Mouse (Mus musculus) C2C12 (cell line): Measurements from ENCODE around the gene Pcbp2. TPM values are rescaled to one million over a fixed set of nuclear protein-coding genes. Genes with fewer than 3 reads are reported as not detected.

Experiments
- H3K27me3 ChIP-seq: one replicate; pipeline ENCODE4 v1.6.1; 2011; ENCODE audit not compliant: control insufficient read depth, insufficient read depth, insufficient read length
- H3K36me3 ChIP-seq: one replicate; pipeline ENCODE4 v1.6.1; 2011; ENCODE audit not compliant: control insufficient read depth, insufficient read depth
- H3K4me3 ChIP-seq: one replicate; pipeline ENCODE4 v1.5.1; 2011; ENCODE audit warnings: mild to moderate bottlenecking, control low read depth; ENCODE audit not compliant: poor library complexity, insufficient read depth, severe bottlenecking
- H3K79me2 ChIP-seq: one replicate; pipeline ENCODE4 v1.6.1; 2011; ENCODE audit not compliant: control insufficient read depth, insufficient read depth
- H3K79me3 ChIP-seq: one replicate; pipeline ENCODE4 v1.6.1; 2011; ENCODE audit warnings: low read depth, control low read depth
- H3ac ChIP-seq: one replicate; pipeline ENCODE3; 2011; ENCODE audit warnings: low read depth; ENCODE audit not compliant: control insufficient read depth, insufficient read length
- CEBPB ChIP-seq: IDR thresholded peaks from one replicate; pipeline ENCODE4 v1.6.1; 2011; ENCODE audit warnings: low read depth, mild to moderate bottlenecking, control low read depth, moderate library complexity
- CTCF ChIP-seq: IDR thresholded peaks from one replicate; pipeline ENCODE4 v1.5.1; 2011; ENCODE audit not compliant: control insufficient read depth, insufficient read depth, insufficient read length
- FOSL1 ChIP-seq: IDR thresholded peaks from one replicate; pipeline ENCODE4 v1.8.0; 2011; ENCODE audit warnings: mild to moderate bottlenecking, low read length; ENCODE audit not compliant: poor library complexity, insufficient read depth, severe bottlenecking
- MAX ChIP-seq: IDR thresholded peaks from one replicate; pipeline ENCODE4 v1.6.1; 2011; ENCODE audit warnings: mild to moderate bottlenecking, control low read depth
- MYOD1 ChIP-seq: IDR thresholded peaks from one replicate; pipeline ENCODE4 v1.6.1; 2011; ENCODE audit warnings: low read depth; ENCODE audit not compliant: control insufficient read depth, insufficient read length
- MYOG ChIP-seq: IDR thresholded peaks from one replicate; pipeline ENCODE4 v1.6.1; 2011; ENCODE audit not compliant: control insufficient read depth, insufficient read length; ENCODE audit errors: extremely low read depth
- USF1 ChIP-seq: IDR thresholded peaks from one replicate; pipeline ENCODE4 v1.6.1; 2011; ENCODE audit warnings: low read depth, mild to moderate bottlenecking, control low read depth, moderate library complexity
- long read RNA-seq, 2 experiments: library from polyadenylated mRNA; unstranded; transcript quantifications; one replicate each; pipeline ENCODE4 v2.0.0; 2019 to 2020
- polyA plus RNA-seq: library from polyadenylated mRNA; unstranded; fragments of >200 nt; fragmentation: generic; extraction: Trizol; gene quantifications from one replicate; pipeline ENCODE4 v1.2.1, GENCODE M21; 2012; ENCODE audit warnings: missing spikeins

The Pcbp2 gene
- 1,132 TPM for polyA plus RNA-seq
- long read RNA-seq, experiment 1, partial matches to known transcripts = 53 of 101 reads
- long read RNA-seq, experiment 1, other reads (novel, unspliced or antisense) = 35 of 101 reads
- long read RNA-seq, experiment 2, transcript Pcbp2-212 (14 exons, 1,576 nt) = minor isoform, 12 of 182 reads
- long read RNA-seq, experiment 2, transcript Pcbp2-201 (15 exons, 2,952 nt) = minor isoform, 14 of 182 reads
- long read RNA-seq, experiment 2, transcript Pcbp2-214 (14 exons, 1,215 nt) = major isoform, 16 of 182 reads
- long read RNA-seq, experiment 2, partial matches to known transcripts = 33 of 182 reads
- long read RNA-seq, experiment 2, other reads (novel, unspliced or antisense) = 99 of 182 reads

DNA sequence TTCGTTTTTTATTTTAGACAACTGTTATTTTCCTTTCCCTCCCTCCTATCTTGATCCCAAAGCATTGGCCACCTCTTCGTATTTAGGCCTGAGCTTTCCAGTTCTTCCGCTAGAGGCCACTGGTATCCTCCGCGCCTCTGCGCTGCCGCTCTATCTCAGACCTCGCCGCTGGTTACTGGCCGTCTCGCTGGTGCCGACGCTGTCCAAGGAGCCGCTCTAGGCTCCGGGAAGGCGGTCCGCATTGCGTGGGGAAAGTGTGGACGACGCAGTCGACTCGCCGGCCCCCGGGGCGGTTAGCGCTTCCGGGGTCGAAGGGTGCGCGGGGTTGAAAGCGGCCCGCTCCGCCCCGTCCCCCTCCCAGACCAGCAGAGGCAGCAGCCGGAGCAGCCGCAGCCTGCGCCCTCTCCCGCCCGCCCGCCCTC, at the start of gene Pcbp2:
Gene Pcbp2, plus strand, starts transcription at position 357 of the 422 bp plus-strand sequence.
- no peaks in the 10 kb centered on the region for H3K27me3 ChIP-seq
- peak; percentile 93 for TF ChIP-seq CTCF
- peak; percentile 96 for TF ChIP-seq MAX
- TF ChIP-seq FOSL1 = no peak
- H3ac ChIP-seq = peak within 1 kb of the TSS; percentile 81
- peaks cover 47% of the 10 kb centered on the region for H3K79me2 ChIP-seq
- peaks cover 66% of the 10 kb centered on the region for H3K36me3 ChIP-seq
- peaks cover 43% of the 10 kb centered on the region for H3K79me3 ChIP-seq
- H3K4me3 ChIP-seq = peak within 1 kb of the TSS; percentile 98

DNA sequence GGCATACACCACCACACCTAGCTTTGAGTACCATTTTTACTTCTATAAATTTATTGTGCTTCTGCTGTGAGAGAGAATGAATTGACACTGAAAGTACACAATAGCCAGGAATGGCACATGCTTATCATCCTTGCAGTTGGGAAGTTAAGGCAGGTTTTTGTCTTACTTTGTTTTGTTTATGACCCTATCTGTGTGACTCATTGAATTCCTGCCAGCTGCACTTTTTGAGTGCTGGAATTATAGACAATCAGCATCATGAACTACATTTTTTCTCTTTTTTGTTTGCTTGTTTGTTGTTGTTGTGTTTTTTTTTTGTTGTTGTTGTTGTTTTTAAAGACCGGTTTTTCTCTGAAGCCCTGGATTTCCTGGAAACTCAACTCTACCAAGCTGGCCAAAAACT, 49.4 kb upstream of the Pcbp2 start:
- H3K36me3 ChIP-seq = peaks cover 67% of the 10 kb centered on the region
- TF ChIP-seq MYOG (no peak), MAX (peak; percentile 29)
- peaks cover 93% of the 10 kb centered on the region for H3K79me2 ChIP-seq
- no peak overlapping the region for H3K4me3 ChIP-seq
- H3K27me3 ChIP-seq = no peaks in the 10 kb centered on the region
- H3K79me3 ChIP-seq = peaks cover 73% of the 10 kb centered on the region
- H3ac ChIP-seq = no peak overlapping the region

DNA sequence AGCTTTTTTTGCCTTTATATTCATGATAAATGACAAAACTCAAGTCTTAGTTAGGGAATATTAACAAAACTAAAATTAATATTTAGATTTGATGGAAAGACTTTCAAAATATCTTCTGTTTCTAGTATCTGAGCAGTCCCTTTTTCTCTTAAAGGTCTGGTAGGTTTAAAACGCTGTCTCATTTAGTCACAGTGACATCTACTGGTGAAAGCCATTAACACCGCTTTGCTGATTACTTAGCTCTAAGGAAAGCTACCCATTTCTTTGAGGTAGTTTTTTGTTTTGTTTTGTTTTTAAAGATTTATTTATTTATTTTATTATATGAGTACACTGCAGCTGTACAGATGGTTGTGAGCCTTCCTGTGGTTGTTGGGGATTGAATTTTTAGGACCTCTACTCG, 48.9 kb upstream of the Pcbp2 start:
- Histone ChIP-seq H3K36me3 (peaks cover 68% of the 10 kb centered on the region), H3K79me3 (peaks cover 70% of the 10 kb centered on the region), H3K79me2 (peaks cover 90% of the 10 kb centered on the region), H3K27me3 (no peaks in the 10 kb centered on the region), H3K4me3 (no peak overlapping the region), H3ac (no peak overlapping the region)
- TF ChIP-seq MAX (no peak), CEBPB (no peak), USF1 (no peak), CTCF (no peak), MYOG (no peak), FOSL1 (no peak), MYOD1 (no peak)

DNA sequence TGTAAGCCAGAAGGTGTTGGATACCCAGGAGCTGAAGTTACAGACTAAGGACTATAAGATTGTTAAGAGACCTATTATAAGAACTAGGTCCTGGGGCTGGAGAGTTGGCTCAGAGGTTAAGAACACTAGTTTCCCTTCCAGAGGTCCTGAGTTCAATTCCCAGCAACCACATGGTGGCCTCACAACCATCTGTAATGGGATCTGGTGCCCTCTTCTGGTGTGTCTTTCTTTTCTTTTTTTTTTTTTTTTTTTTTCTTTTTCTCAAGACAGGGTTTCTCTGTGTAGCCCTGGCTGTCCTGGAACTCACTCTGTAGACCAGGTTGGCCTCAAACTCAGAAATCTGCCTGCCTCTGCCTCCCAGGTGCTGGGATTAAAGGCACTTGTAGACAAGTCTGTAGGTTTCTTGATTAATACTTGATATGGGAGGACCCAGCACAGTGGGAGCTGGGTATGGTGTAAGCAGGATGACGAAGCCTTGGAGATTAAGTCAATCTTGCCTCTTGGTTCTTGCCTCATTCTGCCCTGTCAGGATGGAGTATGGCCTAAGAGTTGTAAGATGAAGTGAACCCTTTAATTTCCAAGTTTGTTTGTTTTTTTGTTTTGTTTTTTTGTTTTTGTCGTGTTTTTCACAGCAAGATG, 46.6 kb upstream of the Pcbp2 start:
- Histone ChIP-seq H3K79me2 (peaks cover 69% of the 10 kb centered on the region), H3K79me3 (peaks cover 51% of the 10 kb centered on the region), H3K36me3 (peaks cover 70% of the 10 kb centered on the region), H3K4me3 (no peak overlapping the region), H3K27me3 (no peaks in the 10 kb centered on the region), H3ac (no peak overlapping the region)
- TF ChIP-seq MYOG (no peak), MAX (no peak), USF1 (no peak), CTCF (no peak), FOSL1 (no peak), MYOD1 (no peak), CEBPB (no peak)

DNA sequence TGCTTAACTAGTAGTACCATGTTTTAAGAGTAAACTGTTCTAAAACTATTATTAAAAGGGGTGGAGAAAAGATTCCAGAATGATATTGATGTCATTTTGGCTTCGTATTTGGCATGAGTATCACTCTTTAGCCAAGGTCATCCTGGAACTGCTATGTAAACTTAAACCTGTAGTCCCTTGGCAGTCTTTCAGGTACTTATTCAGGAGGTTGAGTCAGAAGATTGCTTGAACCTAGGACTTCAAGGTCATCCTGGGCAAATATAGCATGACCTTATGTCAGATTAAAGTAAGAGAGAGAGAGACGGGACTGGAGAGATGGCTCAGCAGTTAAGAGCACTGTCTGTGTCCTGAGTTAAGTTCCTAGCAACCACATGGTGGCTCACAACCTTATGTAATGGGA, 45.7 kb upstream of the Pcbp2 start:
- Histone ChIP-seq H3K4me3 (no peak overlapping the region), H3ac (no peak overlapping the region), H3K27me3 (no peaks in the 10 kb centered on the region), H3K36me3 (peaks cover 70% of the 10 kb centered on the region), H3K79me2 (peaks cover 60% of the 10 kb centered on the region), H3K79me3 (peaks cover 42% of the 10 kb centered on the region)
- TF ChIP-seq MAX (no peak), USF1 (no peak), FOSL1 (no peak), CTCF (no peak), MYOG (no peak), CEBPB (no peak), MYOD1 (no peak)

DNA sequence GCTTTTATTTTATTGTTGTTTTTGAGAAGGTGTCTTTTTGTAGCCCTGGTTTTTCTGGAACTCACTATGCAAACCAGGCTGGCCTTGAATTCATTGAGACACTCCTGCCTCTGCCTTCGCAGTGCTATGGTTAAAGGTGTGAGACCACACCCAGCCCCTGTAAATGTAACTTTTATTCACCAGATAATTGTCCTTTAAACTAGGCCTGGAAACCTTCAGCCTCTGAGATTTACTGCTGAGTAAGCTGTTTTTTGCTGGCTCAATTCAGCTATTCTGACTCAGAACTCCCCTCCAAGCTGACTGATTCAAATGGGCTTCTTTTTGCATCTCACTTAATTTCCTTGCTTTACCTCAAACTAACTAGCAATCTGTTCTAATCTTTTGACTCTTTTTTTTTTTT, 43.4 kb upstream of the Pcbp2 start:
- Histone ChIP-seq H3K36me3 (peaks cover 88% of the 10 kb centered on the region), H3K79me3 (peaks cover 29% of the 10 kb centered on the region), H3K4me3 (no peak overlapping the region), H3ac (no peak overlapping the region), H3K27me3 (no peaks in the 10 kb centered on the region), H3K79me2 (peaks cover 37% of the 10 kb centered on the region)
- TF ChIP-seq MYOD1 = no peak
